Mouse (Mus musculus) midbrain, embryonic 11.5 days (tissue): ENCODE measurements around the gene Aebp2. TPM values are rescaled to one million over a fixed set of nuclear protein-coding genes. Genes with fewer than 3 reads are reported as not detected.

ENCODE experiments used
- ATAC-seq: fragments of 200-750 bp; cut with Nextera tagmentation; 2 replicates; pipeline ENCODE4 v1.8.0; 2017; ENCODE audit warnings: moderate TSS enrichment, moderate library complexity; ENCODE audit not compliant: low FRiP score
- DNase-seq: peaks from one replicate; pipeline ENCODE4 v3.0.0; 2015; ENCODE audit warnings: low spot score; ENCODE audit errors: missing footprints
- H3K27ac ChIP-seq: fragments of 300-500 bp; sonication (generic); 2 replicates; pipeline ENCODE4 v1.5.1; 2014; ENCODE audit warnings: low read depth, low read length
- H3K27me3 ChIP-seq: fragments of 300-500 bp; sonication (generic); 2 replicates; pipeline ENCODE4 v1.6.1; 2014; ENCODE audit warnings: mild to moderate bottlenecking, low read length, moderate library complexity, mixed read lengths; ENCODE audit not compliant: control insufficient read depth, insufficient read depth
- H3K36me3 ChIP-seq: fragments of 300-500 bp; sonication (generic); 2 replicates; pipeline ENCODE4 v1.6.1; 2014; ENCODE audit warnings: mild to moderate bottlenecking, low read length, moderate library complexity, mixed read lengths; ENCODE audit not compliant: control insufficient read depth, insufficient read depth
- H3K4me1 ChIP-seq: fragments of 300-500 bp; sonication (generic); 2 replicates; pipeline ENCODE4 v1.6.1; 2014; ENCODE audit warnings: low read length; ENCODE audit not compliant: control insufficient read depth, insufficient read depth
- H3K4me2 ChIP-seq: fragments of 300-500 bp; sonication (generic); 2 replicates; pipeline ENCODE4 v1.6.1; 2014; ENCODE audit warnings: mild to moderate bottlenecking, moderate library complexity
- H3K4me3 ChIP-seq: fragments of 300-500 bp; sonication (generic); 2 replicates; pipeline ENCODE4 v1.5.1; 2014; ENCODE audit warnings: low read depth, low read length
- H3K9ac ChIP-seq: fragments of 300-500 bp; sonication (generic); 2 replicates; pipeline ENCODE4 v1.6.1; 2014; ENCODE audit warnings: low read length
- H3K9me3 ChIP-seq: fragments of 300-500 bp; sonication (generic); 2 replicates; pipeline ENCODE4 v1.6.1; 2016; ENCODE audit warnings: low read length; ENCODE audit not compliant: control insufficient read depth
- WGBS: fragments of 180-500 bp; shearing (Covaris S2); extraction: QIAGEN DNeasy Blood & Tissue Kit; methylation state at CpG from one replicate; pipeline ENCODE4 v1.1.7; 2014; 5-methylcytosine and 5-hydroxymethylcytosine counted together
- polyA plus RNA-seq: library from polyadenylated mRNA; unstranded; fragments of >200 nt; fragmentation: Nextera tagmentation; extraction: Ambion mirVana; gene quantifications from 2 replicates; pipeline ENCODE4 v1.2.1, GENCODE M21; 2014

Aebp2 gene
- polyA plus RNA-seq, 1 experiment from 2014 or later = 22.3 TPM

- DNase-seq = no peak
- Histone ChIP-seq H3K4me3 (no peak overlapping the region), H3K36me3 (no peaks in the 10 kb centered on the region)
These were observed 73.9 kb downstream of the Aebp2 start for GRCm38 (mm10) chr6:140696192-140696879.

GRCm38 (mm10) chr6:140697994-140698393 lies 75.5 kb downstream of the Aebp2 start:
- ATAC-seq (no peak), DNase-seq (no peak)
- H3K27me3 ChIP-seq = no peaks in the 10 kb centered on the region
- no peak overlapping the region for H3K4me2 ChIP-seq
- no peak overlapping the region for H3K4me3 ChIP-seq
- WGBS = 88% methylated on average over 11 of the region's 11 CpGs
- no peaks in the 10 kb centered on the region for H3K4me1 ChIP-seq
- H3K9me3 ChIP-seq = no peaks in the 10 kb centered on the region
- H3K36me3 ChIP-seq = no peaks in the 10 kb centered on the region
- no peak overlapping the region for H3K9ac ChIP-seq
- H3K27ac ChIP-seq = no peak overlapping the region

More at GRCm38 (mm10) chr6:140696192-140696879, 73.9 kb downstream of the Aebp2 start:
- Histone ChIP-seq H3K4me1 (no peaks in the 10 kb centered on the region), H3K27ac (no peak overlapping the region), H3K27me3 (no peaks in the 10 kb centered on the region), H3K9me3 (no peaks in the 10 kb centered on the region), H3K4me2 (no peak overlapping the region), H3K9ac (no peak overlapping the region)
- no peak for ATAC-seq
- WGBS = 78% methylated on average over 12 of the region's 12 CpGs

GRCm38 (mm10) chr6:140698596-140698995 lies 76.1 kb downstream of the Aebp2 start:
- no peaks in the 10 kb centered on the region for H3K9me3 ChIP-seq
- 100% methylated on average over 1 of the region's 1 CpGs for WGBS
- ATAC-seq = no peak

GRCm38 (mm10) chr6:140701259-140701658 lies 78.8 kb downstream of the Aebp2 start:
- DNase-seq (no peak), ATAC-seq (no peak)
- 85% methylated on average over 6 of the region's 6 CpGs for WGBS
- H3K4me2 ChIP-seq = no peak overlapping the region
- no peak overlapping the region for H3K27ac ChIP-seq
- no peak overlapping the region for H3K4me3 ChIP-seq
- peaks cover 4% of the 10 kb centered on the region; the same call in 1 of the 2 replicates for H3K9me3 ChIP-seq
- H3K36me3 ChIP-seq = no peaks in the 10 kb centered on the region
- no peaks in the 10 kb centered on the region for H3K27me3 ChIP-seq
- no peak overlapping the region for H3K9ac ChIP-seq
- H3K4me1 ChIP-seq = no peaks in the 10 kb centered on the region

More at GRCm38 (mm10) chr6:140698596-140698995, 76.1 kb downstream of the Aebp2 start:
- no peak for DNase-seq
- no peak overlapping the region for H3K4me3 ChIP-seq
- no peaks in the 10 kb centered on the region for H3K4me1 ChIP-seq
- H3K9ac ChIP-seq = no peak overlapping the region
- no peak overlapping the region for H3K4me2 ChIP-seq
- no peaks in the 10 kb centered on the region for H3K36me3 ChIP-seq
- no peaks in the 10 kb centered on the region for H3K27me3 ChIP-seq
- H3K27ac ChIP-seq = no peak overlapping the region

- Histone ChIP-seq H3K27ac (no peak overlapping the region), H3K4me1 (no peaks in the 10 kb centered on the region), H3K9me3 (peaks cover 4% of the 10 kb centered on the region; the same call in 1 of the 2 replicates), H3K27me3 (no peaks in the 10 kb centered on the region), H3K4me2 (no peak overlapping the region), H3K4me3 (no peak overlapping the region), H3K9ac (no peak overlapping the region), H3K36me3 (no peaks in the 10 kb centered on the region)
- ATAC-seq = no peak
- DNase-seq = no peak
- 79% methylated on average over 10 of the region's 10 CpGs for WGBS
These were observed 82.7 kb downstream of the Aebp2 start for GRCm38 (mm10) chr6:140705132-140705531.

GRCm38 (mm10) chr6:140706056-140706455 lies 83.6 kb downstream of the Aebp2 start:
- peaks cover 4% of the 10 kb centered on the region; the same call in 1 of the 2 replicates for H3K9me3 ChIP-seq
- no peaks in the 10 kb centered on the region for H3K36me3 ChIP-seq
- ATAC-seq (no peak), DNase-seq (no peak)
- no peak overlapping the region for H3K4me2 ChIP-seq
- no peaks in the 10 kb centered on the region for H3K27me3 ChIP-seq
- no peak overlapping the region for H3K4me3 ChIP-seq
- no peak overlapping the region for H3K27ac ChIP-seq
- 98% methylated on average over 5 of the region's 5 CpGs for WGBS
- no peaks in the 10 kb centered on the region for H3K4me1 ChIP-seq
- H3K9ac ChIP-seq = no peak overlapping the region

GRCm38 (mm10) chr6:140708059-140708458 lies 85.6 kb downstream of the Aebp2 start:
- Histone ChIP-seq H3K36me3 (no peaks in the 10 kb centered on the region), H3K4me1 (no peaks in the 10 kb centered on the region), H3K4me2 (no peak overlapping the region), H3K4me3 (no peak overlapping the region), H3K27ac (no peak overlapping the region), H3K9ac (no peak overlapping the region), H3K27me3 (no peaks in the 10 kb centered on the region), H3K9me3 (peaks cover 4% of the 10 kb centered on the region; the same call in 1 of the 2 replicates)
- ATAC-seq = no peak
- DNase-seq = no peak
- 87% methylated on average over 10 of the region's 10 CpGs for WGBS

- no peaks in the 10 kb centered on the region; the same call in 1 of the 2 replicates for H3K27me3 ChIP-seq
- H3K4me2 ChIP-seq = no peak overlapping the region
- no peak overlapping the region for H3K9ac ChIP-seq
- peaks cover 4% of the 10 kb centered on the region; the same call in 1 of the 2 replicates for H3K9me3 ChIP-seq
- WGBS = 48% methylated on average over 6 of the region's 6 CpGs
- no peaks in the 10 kb centered on the region for H3K4me1 ChIP-seq
- ATAC-seq (peak; percentile 26), DNase-seq (no peak)
- no peak overlapping the region for H3K4me3 ChIP-seq
- H3K27ac ChIP-seq = no peak overlapping the region
- no peaks in the 10 kb centered on the region for H3K36me3 ChIP-seq
These were observed 87.1 kb downstream of the Aebp2 start for GRCm38 (mm10) chr6:140709415-140710107.

- WGBS = 5% methylated on average over 11 of the region's 11 CpGs
- ATAC-seq = peak; percentile 61; the same call in 1 of the 2 replicates
- no peak overlapping the region for H3K27ac ChIP-seq
These were observed 90.3 kb downstream of the Aebp2 start for GRCm38 (mm10) chr6:140712754-140713153.

More at GRCm38 (mm10) chr6:140712754-140713153, 90.3 kb downstream of the Aebp2 start:
- H3K4me3 ChIP-seq = no peak overlapping the region
- no peaks in the 10 kb centered on the region for H3K36me3 ChIP-seq
- H3K4me2 ChIP-seq = no peak overlapping the region
- no peaks in the 10 kb centered on the region for H3K9me3 ChIP-seq
- H3K27me3 ChIP-seq = no peaks in the 10 kb centered on the region; the same call in 1 of the 2 replicates
- DNase-seq = peak; percentile 96
- H3K9ac ChIP-seq = no peak overlapping the region
- H3K4me1 ChIP-seq = no peaks in the 10 kb centered on the region
